Mouse (Mus musculus) cerebellum, postnatal 4 days (tissue): ENCODE data around the gene Galntl5.
A peak's percentile ranks its signal among the peaks of the same experiment; 100 is the strongest.
"Not testable (repeated sequence)": the region's sequence is repeated elsewhere in the genome, so short reads cannot be mapped to it uniquely, and the experiment has no call there.

Experiments
- DNase-seq, 2 experiments: peaks; one replicate each; pipeline ENCODE4 v3.0.0; 2022; ENCODE audit warnings: low spot score in 2 of 2, mixed read lengths in 1 of 2

Galntl5 gene

GRCm38 (mm10) chr5:25190521-25190920 lies 9.3 kb downstream of the Galntl5 start:
- no peak for DNase-seq

- DNase-seq = no peak
These were observed 30.6 kb downstream of the Galntl5 start for GRCm38 (mm10) chr5:25211872-25212271.

- DNase-seq = not testable (repeated sequence)
These were observed 32.0 kb downstream of the Galntl5 start for GRCm38 (mm10) chr5:25213216-25213615.

GRCm38 (mm10) chr5:25215006-25215405 lies 33.7 kb downstream of the Galntl5 start:
- DNase-seq = no peak

- DNase-seq = no peak
These were observed 40.3 kb downstream of the Galntl5 start, which contains the start of gene Galnt11 for GRCm38 (mm10) chr5:25221604-25222003. Galnt11 (plus strand) TSS chr5:25221904.

- peak; percentile 72 to 92 for DNase-seq
These were observed 41.8 kb downstream of the Galntl5 start, which contains the start of gene E130116L18Rik for GRCm38 (mm10) chr5:25222752-25223702. E130116L18Rik (minus strand) TSS chr5:25223153.

GRCm38 (mm10) chr5:25224377-25224776 lies 43.1 kb downstream of the Galntl5 start:
- not testable (repeated sequence) for DNase-seq

- no peak for DNase-seq
These were observed 61.8 kb downstream of the Galntl5 start for GRCm38 (mm10) chr5:25243101-25243500.

GRCm38 (mm10) chr5:25245806-25246472 lies 64.7 kb downstream of the Galntl5 start:
- no peak for DNase-seq

- DNase-seq = no peak
These were observed 65.2 kb downstream of the Galntl5 start for GRCm38 (mm10) chr5:25246473-25246865.

GRCm38 (mm10) chr5:25247036-25247435 lies 65.8 kb downstream of the Galntl5 start:
- no peak for DNase-seq

- DNase-seq = no peak
These were observed 71.2 kb downstream of the Galntl5 start for GRCm38 (mm10) chr5:25252423-25252822.

GRCm38 (mm10) chr5:25252825-25253544 lies 71.7 kb downstream of the Galntl5 start:
- DNase-seq = no peak

- no peak for DNase-seq
These were observed 73.2 kb downstream of the Galntl5 start for GRCm38 (mm10) chr5:25254491-25254890.

GRCm38 (mm10) chr5:25256686-25257085 lies 75.4 kb downstream of the Galntl5 start:
- no peak for DNase-seq

GRCm38 (mm10) chr5:25261452-25261851 lies 80.2 kb downstream of the Galntl5 start:
- DNase-seq = no peak

- DNase-seq = no peak
These were observed 81.0 kb downstream of the Galntl5 start for GRCm38 (mm10) chr5:25262266-25262665.

GRCm38 (mm10) chr5:25268258-25268888 lies 87.1 kb downstream of the Galntl5 start:
- no peak for DNase-seq
